Mouse (Mus musculus): Measurements from ENCODE around the gene Gm7029.
A peak's percentile ranks its signal among the peaks of the same experiment; 100 is the strongest.
"Not testable (repeated sequence)": the region's sequence is repeated elsewhere in the genome, so short reads cannot be mapped to it uniquely, and the experiment has no call there.

Gm7029 gene

GRCm38 (mm10) chr17:33891892-33892291 lies 18.3 kb downstream of the Gm7029 start:
- not testable (repeated sequence) for DNase-seq (ENCODE audit: low read depth, low spot score)

- no peak for DNase-seq (ENCODE audit: low read depth, low spot score)
Measured at GRCm38 (mm10) chr17:33892429-33892828, 18.8 kb downstream of the Gm7029 start.

GRCm38 (mm10) chr17:33893011-33893410 lies 19.4 kb downstream of the Gm7029 start:
- DNase-seq (ENCODE audit: low read depth, low spot score): not testable (repeated sequence)

GRCm38 (mm10) chr17:33897114-33897794 lies 23.6 kb downstream of the Gm7029 start:
- peak; percentile 85 for DNase-seq (ENCODE audit: low read depth, low spot score)

GRCm38 (mm10) chr17:33898193-33898592 lies 24.6 kb downstream of the Gm7029 start:
- DNase-seq (ENCODE audit: low read depth, low spot score): not testable (repeated sequence)

GRCm38 (mm10) chr17:33899642-33900041 lies 26.0 kb downstream of the Gm7029 start:
- DNase-seq (ENCODE audit: low read depth, low spot score): no peak

- no peak for DNase-seq (ENCODE audit: low read depth, low spot score)
Measured at GRCm38 (mm10) chr17:33900281-33900988, 26.8 kb downstream of the Gm7029 start.

GRCm38 (mm10) chr17:33900989-33901314 lies 27.3 kb downstream of the Gm7029 start:
- no peak for DNase-seq (ENCODE audit: low read depth, low spot score)

- DNase-seq (ENCODE audit: low read depth, low spot score): no peak
Measured at GRCm38 (mm10) chr17:33901653-33902052, 28.0 kb downstream of the Gm7029 start.

GRCm38 (mm10) chr17:33902079-33902478 lies 28.4 kb downstream of the Gm7029 start:
- DNase-seq (ENCODE audit: low read depth, low spot score): no peak

- DNase-seq (ENCODE audit: low read depth, low spot score): peak; percentile 64
Measured at GRCm38 (mm10) chr17:33902491-33902890, 28.9 kb downstream of the Gm7029 start.

GRCm38 (mm10) chr17:33903911-33904651 lies 30.4 kb downstream of the Gm7029 start:
- DNase-seq (ENCODE audit: low read depth, low spot score): not testable (repeated sequence)

- not testable (repeated sequence) for DNase-seq (ENCODE audit: low read depth, low spot score)
Measured at GRCm38 (mm10) chr17:33904835-33905234, 31.2 kb downstream of the Gm7029 start, which contains the start of gene Platr17. Platr17 (plus strand) TSS chr17:33905135.

- no peak for DNase-seq (ENCODE audit: low read depth, low spot score)
Measured at GRCm38 (mm10) chr17:33908331-33909076, 34.9 kb downstream of the Gm7029 start.

GRCm38 (mm10) chr17:33909077-33909868 lies 35.6 kb downstream of the Gm7029 start, which contains the start of gene Daxx:
Daxx (plus strand) TSS chr17:33909414.
- DNase-seq (ENCODE audit: low read depth, low spot score): peak; percentile 99

- DNase-seq (ENCODE audit: low read depth, low spot score): peak; percentile 80
Measured at GRCm38 (mm10) chr17:33909869-33910250, 36.2 kb downstream of the Gm7029 start.

GRCm38 (mm10) chr17:33910346-33911051 lies 36.9 kb downstream of the Gm7029 start:
- DNase-seq (ENCODE audit: low read depth, low spot score): peak; percentile 79

- DNase-seq (ENCODE audit: low read depth, low spot score): no peak
Measured at GRCm38 (mm10) chr17:33911052-33911812, 37.6 kb downstream of the Gm7029 start.

- no peak for DNase-seq (ENCODE audit: low read depth, low spot score)
Measured at GRCm38 (mm10) chr17:33911813-33912414, 38.3 kb downstream of the Gm7029 start.
